Mouse (Mus musculus): ENCODE data around the gene Lrrc3c. TPM values are rescaled to one million over a fixed set of nuclear protein-coding genes. Genes with fewer than 3 reads are reported as not detected.

Gene Lrrc3c
- polyA plus RNA-seq (2012; fragmentation: generic; extraction: Trizol), result not detected

DNA sequence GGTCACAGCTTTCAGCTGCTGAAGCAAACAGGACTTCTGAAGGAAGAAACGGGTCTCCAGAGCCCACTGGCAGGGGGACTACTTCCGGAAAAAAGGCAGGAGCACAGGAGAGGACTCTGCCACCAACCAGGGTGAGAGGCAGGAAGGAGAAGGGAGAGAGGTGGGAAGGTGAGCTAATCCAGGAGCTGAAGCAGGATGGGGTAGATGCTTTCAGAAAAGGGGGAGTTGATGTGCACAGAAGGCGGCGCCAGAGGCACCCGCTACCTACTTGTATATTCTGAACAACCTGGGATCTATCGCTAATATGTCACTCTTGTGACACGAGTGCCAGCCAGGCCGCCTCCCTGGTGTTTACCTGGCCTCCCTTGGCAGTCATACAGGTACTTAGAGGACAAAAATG, at the start of gene Lrrc3c:
Gene Lrrc3c (plus strand): TSS at position 301 of the 400 bp plus-strand sequence.
- Histone ChIP-seq H3K4me3 (no peak within 1 kb of the TSS), H3K36me3 (ENCODE audit: control insufficient read depth, insufficient read depth) (no peaks in the 10 kb centered on the region), H3K4me2 (ENCODE audit: low read depth) (no peak within 1 kb of the TSS), H3K79me2 (ENCODE audit: control insufficient read depth, insufficient read depth) (no peaks in the 10 kb centered on the region), H3K27me3 (ENCODE audit: control insufficient read depth, insufficient read depth, insufficient read length) (peaks cover 59% of the 10 kb centered on the region), H3ac (ENCODE audit: control insufficient read depth, insufficient read length) (no peak within 1 kb of the TSS)
- TF ChIP-seq CEBPB (IDR thresholded peaks at IDR 0.05; ENCODE audit: insufficient read depth, poor library complexity, severe bottlenecking) (no peak), POLR2A (IDR thresholded peaks at IDR 0.05; ENCODE audit: insufficient read length, low read depth) (no peak), SRF (IDR thresholded peaks at IDR 0.05; ENCODE audit: control insufficient read depth, insufficient read length, low read depth) (no peak), POLR2AphosphoS2 (IDR thresholded peaks at IDR 0.05; ENCODE audit: insufficient read length, low read depth) (no peak), MYOD1 (IDR thresholded peaks at IDR 0.05; ENCODE audit: control insufficient read depth in 1 of 3, insufficient read length in 2 of 3, low read depth in 2 of 3) (no peak), USF1 (IDR thresholded peaks at IDR 0.05; ENCODE audit: low read depth) (no peak), MAX (IDR thresholded peaks at IDR 0.05; ENCODE audit: low read depth) (no peak), E2F4 (IDR thresholded peaks at IDR 0.05; ENCODE audit: insufficient read depth) (no peak), REST (IDR thresholded peaks at IDR 0.05; ENCODE audit: insufficient read depth, insufficient read length) (no peak), TCF12 (IDR thresholded peaks at IDR 0.05; ENCODE audit: insufficient read depth, poor library complexity, severe bottlenecking) (no peak), MYOG (IDR thresholded peaks at IDR 0.05; ENCODE audit: control insufficient read depth in 1 of 3, insufficient read depth in 1 of 3, insufficient read length in 2 of 3, low read depth in 2 of 3) (no peak), TCF3 (IDR thresholded peaks at IDR 0.05; ENCODE audit: insufficient read length, low read depth) (no peak)

DNA sequence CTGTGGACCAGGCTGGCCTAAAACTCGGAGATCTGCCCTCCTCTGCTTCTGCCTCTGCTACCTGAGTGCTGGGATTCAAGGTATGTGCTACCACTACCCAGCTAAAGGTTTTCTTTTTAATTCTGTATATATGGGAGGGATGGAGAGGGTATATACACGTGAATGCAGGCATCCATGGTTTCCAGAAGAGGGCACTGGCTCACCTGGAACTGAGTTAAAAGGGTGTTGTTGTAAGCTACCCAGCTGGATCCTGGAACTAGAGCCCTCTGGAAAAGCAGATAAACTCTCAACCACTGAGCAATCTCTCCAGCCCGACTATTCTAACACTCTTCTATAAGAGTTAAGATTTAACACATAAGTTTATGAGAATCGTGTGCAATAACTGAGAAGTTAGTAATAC, 48.7 kb upstream of the Lrrc3c start:
- Histone ChIP-seq H3K4me3 (no peak overlapping the region), H3K79me2 (ENCODE audit: control insufficient read depth, insufficient read depth) (no peaks in the 10 kb centered on the region), H3K36me3 (ENCODE audit: control insufficient read depth, insufficient read depth) (no peaks in the 10 kb centered on the region), H3K4me2 (ENCODE audit: low read depth) (no peak overlapping the region), H3K27me3 (ENCODE audit: control insufficient read depth, insufficient read depth, insufficient read length) (peaks cover 27% of the 10 kb centered on the region), H3ac (ENCODE audit: control insufficient read depth, insufficient read length) (no peak overlapping the region)
- TF ChIP-seq MAX (IDR thresholded peaks at IDR 0.05; ENCODE audit: low read depth), result no peak

DNA sequence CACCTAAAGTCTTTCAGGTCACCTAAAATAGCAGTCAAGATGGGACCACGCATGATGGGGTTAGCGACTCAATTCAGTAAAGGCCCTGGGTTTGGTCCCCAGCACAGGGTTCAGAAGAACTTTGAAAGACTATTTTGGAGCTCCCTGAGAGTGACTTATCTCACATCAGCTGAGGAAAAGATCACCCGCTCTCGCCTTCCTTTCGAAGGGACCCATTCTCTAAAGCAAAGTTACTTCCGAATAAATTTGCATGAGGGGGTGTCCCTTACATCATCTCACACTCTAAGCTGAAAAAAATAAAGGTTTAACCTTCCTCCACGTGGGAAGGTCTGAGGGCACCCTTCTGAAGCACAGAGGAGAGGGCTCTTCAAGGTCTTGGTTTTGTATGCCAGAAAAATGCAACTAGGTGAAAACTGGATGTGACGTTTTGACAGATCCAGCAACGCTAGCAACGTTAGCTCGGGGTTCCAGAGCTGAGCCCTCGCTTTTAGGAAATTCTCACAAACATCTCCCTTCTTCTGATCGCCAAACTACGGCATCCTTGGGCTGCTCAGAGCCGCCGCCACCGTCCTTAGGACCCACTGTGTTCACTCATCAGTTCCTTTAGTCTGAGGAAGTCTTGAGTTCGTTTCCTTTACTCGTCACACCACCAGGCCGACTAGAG, 47.6 kb upstream of the Lrrc3c start:
- Histone ChIP-seq H3K79me2 (ENCODE audit: control insufficient read depth, insufficient read depth) (no peaks in the 10 kb centered on the region), H3ac (ENCODE audit: control insufficient read depth, insufficient read length) (peak overlapping the region; percentile 17), H3K36me3 (ENCODE audit: control insufficient read depth, insufficient read depth) (no peaks in the 10 kb centered on the region), H3K4me2 (ENCODE audit: low read depth) (peak overlapping the region; percentile 64), H3K4me3 (peak overlapping the region; percentile 17), H3K27me3 (ENCODE audit: control insufficient read depth, insufficient read depth, insufficient read length) (peaks cover 25% of the 10 kb centered on the region)
- TF ChIP-seq MYOG (IDR thresholded peaks at IDR 0.05; ENCODE audit: control insufficient read depth in 1 of 3, insufficient read depth in 1 of 3, insufficient read length in 2 of 3, low read depth in 2 of 3) (no peak), CEBPB (IDR thresholded peaks at IDR 0.05; ENCODE audit: insufficient read depth, poor library complexity, severe bottlenecking) (no peak), E2F4 (IDR thresholded peaks at IDR 0.05; ENCODE audit: insufficient read depth) (no peak), TCF12 (IDR thresholded peaks at IDR 0.05; ENCODE audit: insufficient read depth, poor library complexity, severe bottlenecking) (no peak), REST (IDR thresholded peaks at IDR 0.05; ENCODE audit: insufficient read depth, insufficient read length) (no peak), MAX (IDR thresholded peaks at IDR 0.05; ENCODE audit: low read depth) (no peak), POLR2AphosphoS2 (IDR thresholded peaks at IDR 0.05; ENCODE audit: insufficient read length, low read depth) (no peak), SRF (IDR thresholded peaks at IDR 0.05; ENCODE audit: control insufficient read depth, insufficient read length, low read depth) (no peak), TCF3 (IDR thresholded peaks at IDR 0.05; ENCODE audit: insufficient read length, low read depth) (no peak), USF1 (IDR thresholded peaks at IDR 0.05; ENCODE audit: low read depth) (no peak), POLR2A (IDR thresholded peaks at IDR 0.05; ENCODE audit: insufficient read length, low read depth) (no peak), MYOD1 (IDR thresholded peaks at IDR 0.05; ENCODE audit: control insufficient read depth in 1 of 3, insufficient read length in 2 of 3, low read depth in 2 of 3) (no peak)

DNA sequence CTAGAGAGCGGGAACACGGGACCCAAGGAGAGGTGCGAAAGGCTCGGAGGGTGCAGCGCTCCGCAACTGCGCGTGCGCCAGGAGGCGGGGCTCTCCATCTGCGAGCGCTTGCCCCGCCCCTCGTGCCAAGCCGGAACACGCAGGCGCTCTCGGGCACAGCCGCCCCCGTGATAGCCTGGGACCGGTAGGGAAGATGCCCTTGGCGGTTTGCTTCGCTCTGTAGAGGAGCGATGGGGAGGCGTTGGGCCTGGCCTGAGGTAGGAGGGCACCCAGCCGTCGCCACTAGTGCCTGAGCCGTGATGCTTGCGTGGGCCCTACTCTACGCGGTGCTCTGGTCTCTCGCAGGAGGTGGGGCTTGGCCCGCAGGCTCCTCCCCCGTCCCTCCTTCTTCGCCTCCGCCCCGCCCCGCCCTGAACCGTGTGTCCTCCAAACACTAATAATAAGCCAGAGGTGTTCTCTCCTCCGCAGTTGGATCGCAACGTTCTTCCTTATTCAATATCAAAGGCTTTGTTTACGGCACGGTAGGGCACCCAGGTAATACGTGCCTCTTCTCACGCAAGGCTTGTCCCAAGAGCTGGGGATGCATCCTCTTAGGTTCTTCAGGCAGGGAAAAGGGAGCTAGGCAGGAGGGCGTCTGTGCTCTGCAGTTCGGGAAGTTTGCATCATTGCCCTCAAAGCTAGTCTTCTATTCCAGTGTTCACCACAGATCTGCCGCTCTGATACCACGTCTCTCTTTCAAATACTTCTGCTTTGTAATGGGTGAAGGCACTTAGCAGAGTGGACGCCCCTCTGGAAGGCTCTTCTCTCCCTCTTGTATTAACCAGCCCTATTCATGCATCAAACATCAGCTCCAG, 46.9 kb upstream of the Lrrc3c start, which contains the start of gene Zpbp2:
Gene Zpbp2 (plus strand): TSS at position 123 of the 854 bp plus-strand sequence.
- H3K79me2 ChIP-seq (ENCODE audit: control insufficient read depth, insufficient read depth), result no peaks in the 10 kb centered on the region
- peak within 1 kb of the TSS; percentile 17 for H3ac ChIP-seq (ENCODE audit: control insufficient read depth, insufficient read length)
- no peaks in the 10 kb centered on the region for H3K36me3 ChIP-seq (ENCODE audit: control insufficient read depth, insufficient read depth)

DNA sequence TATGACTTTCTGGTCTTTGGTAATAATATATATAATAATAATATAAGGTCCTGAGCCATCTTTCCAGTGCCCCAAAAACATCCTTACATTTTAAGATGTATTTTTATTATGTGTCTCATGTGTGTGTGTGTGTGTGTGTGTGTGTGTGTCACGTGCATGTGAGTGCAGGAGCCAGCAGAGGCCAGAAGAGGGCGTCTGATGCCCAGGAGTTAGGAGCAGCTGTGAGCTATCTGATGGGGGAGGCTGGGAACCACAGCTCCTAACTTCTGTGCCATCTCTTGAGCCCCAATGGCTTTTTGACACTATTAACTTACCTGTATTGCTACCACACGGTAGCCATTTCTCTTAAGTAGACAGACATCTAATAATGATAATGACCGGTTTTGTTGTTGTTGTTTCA, 44.1 kb upstream of the Lrrc3c start:
- Histone ChIP-seq H3K36me3 (ENCODE audit: control insufficient read depth, insufficient read depth) (no peaks in the 10 kb centered on the region), H3K27me3 (ENCODE audit: control insufficient read depth, insufficient read depth, insufficient read length) (peaks cover 42% of the 10 kb centered on the region), H3K4me3 (no peak overlapping the region), H3K4me2 (ENCODE audit: low read depth) (no peak overlapping the region), H3ac (ENCODE audit: control insufficient read depth, insufficient read length) (no peak overlapping the region), H3K79me2 (ENCODE audit: control insufficient read depth, insufficient read depth) (no peaks in the 10 kb centered on the region)
- TF ChIP-seq MAX (IDR thresholded peaks at IDR 0.05; ENCODE audit: low read depth) (no peak), MYOD1 (IDR thresholded peaks at IDR 0.05; ENCODE audit: control insufficient read depth in 1 of 3, insufficient read length in 2 of 3, low read depth in 2 of 3) (no peak), POLR2AphosphoS2 (IDR thresholded peaks at IDR 0.05; ENCODE audit: insufficient read length, low read depth) (no peak), USF1 (IDR thresholded peaks at IDR 0.05; ENCODE audit: low read depth) (no peak), TCF3 (IDR thresholded peaks at IDR 0.05; ENCODE audit: insufficient read length, low read depth) (no peak), REST (IDR thresholded peaks at IDR 0.05; ENCODE audit: insufficient read depth, insufficient read length) (no peak), POLR2A (IDR thresholded peaks at IDR 0.05; ENCODE audit: insufficient read length, low read depth) (no peak), E2F4 (IDR thresholded peaks at IDR 0.05; ENCODE audit: insufficient read depth) (no peak), TCF12 (IDR thresholded peaks at IDR 0.05; ENCODE audit: insufficient read depth, poor library complexity, severe bottlenecking) (no peak), MYOG (IDR thresholded peaks at IDR 0.05; ENCODE audit: control insufficient read depth in 1 of 3, insufficient read depth in 1 of 3, insufficient read length in 2 of 3, low read depth in 2 of 3) (no peak), SRF (IDR thresholded peaks at IDR 0.05; ENCODE audit: control insufficient read depth, insufficient read length, low read depth) (no peak), CEBPB (IDR thresholded peaks at IDR 0.05; ENCODE audit: insufficient read depth, poor library complexity, severe bottlenecking) (no peak)

More for the DNA sequence above, 46.9 kb upstream of the Lrrc3c start, which contains the start of gene Zpbp2:
- Histone ChIP-seq H3K4me3 (peak within 1 kb of the TSS; percentile 17), H3K27me3 (ENCODE audit: control insufficient read depth, insufficient read depth, insufficient read length) (peaks cover 22% of the 10 kb centered on the region), H3K4me2 (ENCODE audit: low read depth) (peak within 1 kb of the TSS; percentile 64)
- TF ChIP-seq POLR2A (IDR thresholded peaks at IDR 0.05; ENCODE audit: insufficient read length, low read depth) (peak; percentile 12), MYOG (IDR thresholded peaks at IDR 0.05; ENCODE audit: control insufficient read depth in 1 of 3, insufficient read depth in 1 of 3, insufficient read length in 2 of 3, low read depth in 2 of 3) (no peak), TCF3 (IDR thresholded peaks at IDR 0.05; ENCODE audit: insufficient read length, low read depth) (no peak), E2F4 (IDR thresholded peaks at IDR 0.05; ENCODE audit: insufficient read depth) (no peak)
